Mouse (Mus musculus): ENCODE measurements around the gene Slc22a12.

Gene Slc22a12

GRCm38 (mm10) chr19:6491538-6491937, 51.3 kb downstream of the Slc22a12 start:
- DNase-seq, result no peak

- peak; percentile 93 to 94 for DNase-seq
Measured at GRCm38 (mm10) chr19:6489030-6489429, 53.8 kb downstream of the Slc22a12 start.

All from B cell, adult 2 months (primary cell).